Mouse (Mus musculus) stomach, embryonic 14.5 days (tissue): Measurements from ENCODE around the gene Ccrl2. TPM values are rescaled to one million over a fixed set of nuclear protein-coding genes. Genes with fewer than 3 reads are reported as not detected.

ENCODE experiments used
- ATAC-seq: fragments of 200-750 bp; cut with Nextera tagmentation; 2 replicates; pipeline ENCODE4 v1.8.0; 2017; ENCODE audit warnings: low read depth, moderate TSS enrichment; ENCODE audit not compliant: insufficient number of reproducible peaks, insufficient read depth, low FRiP score
- H3K27ac ChIP-seq: fragments of 300-500 bp; sonication (generic); 2 replicates; pipeline ENCODE4 v1.5.1; 2014; ENCODE audit warnings: mild to moderate bottlenecking, low read length, moderate library complexity, mixed read lengths
- H3K27me3 ChIP-seq: fragments of 300-500 bp; sonication (generic); 2 replicates; pipeline ENCODE4 v1.6.1; 2014; ENCODE audit warnings: low read length, control low read depth, mixed read lengths; ENCODE audit not compliant: control insufficient read depth, insufficient read depth
- H3K36me3 ChIP-seq: fragments of 300-500 bp; sonication (generic); 2 replicates; pipeline ENCODE4 v1.6.1; 2014; ENCODE audit warnings: mild to moderate bottlenecking, control low read depth, low read length, moderate library complexity, mixed read lengths; ENCODE audit not compliant: control insufficient read depth, insufficient read depth
- H3K4me1 ChIP-seq: fragments of 300-500 bp; sonication (generic); 2 replicates; pipeline ENCODE4 v1.6.1; 2014; ENCODE audit warnings: low read length, control low read depth, mixed read lengths; ENCODE audit not compliant: control insufficient read depth, insufficient read depth
- H3K4me2 ChIP-seq: fragments of 300-500 bp; sonication (generic); replicated peaks from 2 replicates; pipeline ENCODE4 v1.6.1; 2014; ENCODE audit warnings: low read depth, low read length, control low read depth
- H3K4me3 ChIP-seq: fragments of 300-500 bp; sonication (generic); 2 replicates; pipeline ENCODE4 v1.5.1; 2014; ENCODE audit warnings: low read depth, low read length, control low read depth
- H3K9ac ChIP-seq: fragments of 300-500 bp; sonication (generic); replicated peaks from 2 replicates; pipeline ENCODE4 v1.6.1; 2014; ENCODE audit warnings: low read depth, mild to moderate bottlenecking, control low read depth, low read length, moderate library complexity, mixed read lengths
- H3K9me3 ChIP-seq: fragments of 300-500 bp; sonication (generic); 2 replicates; pipeline ENCODE4 v1.6.1; 2016; ENCODE audit warnings: low read depth, low read length, control low read depth; ENCODE audit not compliant: control insufficient read depth
- WGBS: fragments of 180-500 bp; shearing (Covaris S2); extraction: QIAGEN DNeasy Blood & Tissue Kit; methylation state at CpG from one replicate; pipeline ENCODE4 v1.1.7; 2014; 5-methylcytosine and 5-hydroxymethylcytosine counted together
- polyA plus RNA-seq: library from polyadenylated mRNA; unstranded; fragments of >200 nt; fragmentation: Nextera tagmentation; extraction: Ambion mirVana; gene quantifications from 2 replicates; pipeline ENCODE4 v1.2.1, GENCODE M21; 2014

Gene Ccrl2
- polyA plus RNA-seq, 1 experiment from 2014 or later = 2.2 TPM

- no peaks in the 10 kb centered on the region for H3K4me1 ChIP-seq
- H3K4me2 ChIP-seq = no peak overlapping the region
- H3K27ac ChIP-seq = no peak overlapping the region
- no peak for ATAC-seq
- H3K4me3 ChIP-seq = no peak overlapping the region
- 76% methylated on average over 5 of the region's 5 CpGs for WGBS
- no peaks in the 10 kb centered on the region for H3K27me3 ChIP-seq
- no peak overlapping the region for H3K9ac ChIP-seq
- peaks cover 9% of the 10 kb centered on the region; the same call in 1 of the 2 replicates for H3K9me3 ChIP-seq
- H3K36me3 ChIP-seq = no peaks in the 10 kb centered on the region
Observed at GRCm38 (mm10) chr9:111077745-111078144, 20.4 kb upstream of the Ccrl2 start.

- no peak overlapping the region for H3K9ac ChIP-seq
Observed at GRCm38 (mm10) chr9:111072971-111073370, 15.7 kb upstream of the Ccrl2 start.

GRCm38 (mm10) chr9:111072175-111072574 lies 14.9 kb upstream of the Ccrl2 start:
- Histone ChIP-seq H3K4me2 (no peak overlapping the region), H3K36me3 (no peaks in the 10 kb centered on the region), H3K9ac (no peak overlapping the region), H3K27me3 (no peaks in the 10 kb centered on the region), H3K4me3 (no peak overlapping the region), H3K9me3 (peaks cover 9% of the 10 kb centered on the region; the same call in 1 of the 2 replicates), H3K27ac (no peak overlapping the region), H3K4me1 (no peaks in the 10 kb centered on the region)
- no peak for ATAC-seq
- 53% methylated on average over 7 of the region's 7 CpGs for WGBS

More at GRCm38 (mm10) chr9:111072971-111073370, 15.7 kb upstream of the Ccrl2 start:
- no peak for ATAC-seq
- no peaks in the 10 kb centered on the region for H3K4me1 ChIP-seq
- H3K36me3 ChIP-seq = no peaks in the 10 kb centered on the region
- no peak overlapping the region for H3K27ac ChIP-seq
- peaks cover 9% of the 10 kb centered on the region; the same call in 1 of the 2 replicates for H3K9me3 ChIP-seq
- no peak overlapping the region for H3K4me3 ChIP-seq
- 79% methylated on average over 4 of the region's 4 CpGs for WGBS
- no peak overlapping the region for H3K4me2 ChIP-seq
- no peaks in the 10 kb centered on the region for H3K27me3 ChIP-seq

- H3K27me3 ChIP-seq = no peaks in the 10 kb centered on the region
- no peaks in the 10 kb centered on the region for H3K36me3 ChIP-seq
- H3K9ac ChIP-seq = no peak overlapping the region
- no peak overlapping the region for H3K4me2 ChIP-seq
- H3K27ac ChIP-seq = no peak overlapping the region
- peaks cover 9% of the 10 kb centered on the region; the same call in 1 of the 2 replicates for H3K9me3 ChIP-seq
- no peak overlapping the region for H3K4me3 ChIP-seq
- 25% methylated on average over 4 of the region's 4 CpGs for WGBS
- H3K4me1 ChIP-seq = no peaks in the 10 kb centered on the region
- ATAC-seq = peak; percentile 63; the same call in 1 of the 2 replicates
Observed at GRCm38 (mm10) chr9:111070546-111070961, 13.2 kb upstream of the Ccrl2 start.

- WGBS = 60% methylated on average over 4 of the region's 4 CpGs
- ATAC-seq = no peak
Observed at GRCm38 (mm10) chr9:111067052-111067451, 9.7 kb upstream of the Ccrl2 start.

GRCm38 (mm10) chr9:111062840-111063239 lies 5.5 kb upstream of the Ccrl2 start:
- H3K9me3 ChIP-seq = no peaks in the 10 kb centered on the region
- H3K36me3 ChIP-seq = no peaks in the 10 kb centered on the region
- H3K4me1 ChIP-seq = no peaks in the 10 kb centered on the region
- 73% methylated on average over 5 of the region's 5 CpGs for WGBS
- no peak for ATAC-seq
- no peaks in the 10 kb centered on the region for H3K27me3 ChIP-seq
- no peak overlapping the region for H3K27ac ChIP-seq
- H3K9ac ChIP-seq = no peak overlapping the region
- H3K4me2 ChIP-seq = no peak overlapping the region
- H3K4me3 ChIP-seq = no peak overlapping the region

More at GRCm38 (mm10) chr9:111067052-111067451, 9.7 kb upstream of the Ccrl2 start:
- Histone ChIP-seq H3K27me3 (no peaks in the 10 kb centered on the region), H3K9ac (no peak overlapping the region), H3K4me1 (no peaks in the 10 kb centered on the region), H3K27ac (no peak overlapping the region), H3K4me3 (no peak overlapping the region), H3K36me3 (no peaks in the 10 kb centered on the region), H3K4me2 (no peak overlapping the region), H3K9me3 (no peaks in the 10 kb centered on the region)

- Histone ChIP-seq H3K36me3 (no peaks in the 10 kb centered on the region), H3K27me3 (no peaks in the 10 kb centered on the region), H3K9ac (no peak overlapping the region), H3K27ac (no peak overlapping the region), H3K9me3 (no peaks in the 10 kb centered on the region), H3K4me2 (no peak overlapping the region), H3K4me3 (no peak overlapping the region), H3K4me1 (no peaks in the 10 kb centered on the region)
- WGBS = 57% methylated on average over 10 of the region's 10 CpGs
- ATAC-seq = no peak
Observed at GRCm38 (mm10) chr9:111058943-111059556, 1.7 kb upstream of the Ccrl2 start.

GRCm38 (mm10) chr9:111057544-111058370 lies 438 bp upstream of the Ccrl2 start:
- H3K4me3 ChIP-seq = peak overlapping the region; percentile 35; the same call in 1 of the 2 replicates
- WGBS = 54% methylated on average over 14 of the region's 14 CpGs
- peak; percentile 16; the same call in 1 of the 2 replicates for ATAC-seq
- H3K27ac ChIP-seq = no peak overlapping the region
- H3K4me2 ChIP-seq = peak overlapping the region; percentile 50
- no peaks in the 10 kb centered on the region for H3K27me3 ChIP-seq
- H3K9ac ChIP-seq = no peak overlapping the region
- H3K9me3 ChIP-seq = no peaks in the 10 kb centered on the region
- H3K4me1 ChIP-seq = no peaks in the 10 kb centered on the region
- H3K36me3 ChIP-seq = no peaks in the 10 kb centered on the region
